Mouse (Mus musculus): ENCODE measurements around the gene Galp. TPM values are rescaled to one million over a fixed set of nuclear protein-coding genes. Genes with fewer than 3 reads are reported as not detected.

Galp gene
- not detected in 2 replicates for polyA plus RNA-seq (2012; ENCODE audit: insufficient read depth, insufficient read length, missing spikeins)

DNA sequence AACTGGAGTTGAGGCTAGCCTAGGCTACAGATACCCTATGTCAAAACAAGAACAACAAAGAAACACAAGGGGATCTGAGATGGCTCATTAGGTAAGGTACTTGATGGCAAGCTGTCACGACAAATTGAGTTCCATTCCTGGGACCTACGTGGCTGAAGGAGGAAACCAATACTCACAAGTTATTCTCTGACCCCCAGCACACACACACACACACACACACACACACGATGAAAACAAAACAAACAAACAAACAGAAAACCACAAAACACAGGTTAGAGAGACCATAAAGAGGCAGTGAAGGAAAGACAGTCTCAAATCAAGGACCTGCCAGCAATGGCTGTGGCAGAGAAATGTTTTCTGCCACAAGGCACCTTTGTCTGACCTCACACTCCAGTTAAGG, at the start of gene Galp:
Galp (plus strand) TSS at position 301 of the 400 bp plus-strand sequence.
- Histone ChIP-seq H3K27ac (replicated peaks; ENCODE audit: low read depth, low read length) (no peak within 1 kb of the TSS), H3K4me1 (ENCODE audit: control insufficient read depth, insufficient read depth, insufficient read length, low read length) (no peaks in the 10 kb centered on the region), H3K4me3 (ENCODE audit: insufficient read depth, low read depth, low read length) (no peak within 1 kb of the TSS)

GRCm38 (mm10) chr7:6147688-6148087, 49.2 kb upstream of the Galp start:
- Histone ChIP-seq H3K4me3 (ENCODE audit: insufficient read depth, low read depth, low read length) (no peak overlapping the region), H3K4me1 (ENCODE audit: control insufficient read depth, insufficient read depth, insufficient read length, low read length) (peaks cover 73% of the 10 kb centered on the region), H3K27ac (replicated peaks; ENCODE audit: low read depth, low read length) (peak overlapping the region; percentile 49)

DNA sequence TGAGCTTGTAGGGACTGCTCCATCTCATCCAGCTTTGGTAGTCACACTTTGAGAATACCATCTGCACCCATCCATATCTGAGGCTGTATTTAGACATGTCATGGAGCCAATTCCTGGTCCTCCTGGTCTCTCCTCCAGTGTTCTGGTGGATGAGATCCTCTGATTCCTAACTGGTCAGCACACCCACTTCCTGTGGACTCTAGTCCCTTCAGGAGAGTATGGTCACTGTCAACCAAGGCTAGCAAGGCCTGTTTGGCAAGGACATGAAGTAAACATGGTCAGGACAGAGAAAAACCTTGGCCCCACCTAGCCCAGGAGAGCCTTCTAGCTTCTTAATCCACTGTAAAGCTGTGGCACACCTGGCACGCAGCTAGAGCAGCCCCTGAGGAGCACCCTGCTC, 45.6 kb upstream of the Galp start:
- Histone ChIP-seq H3K27ac (replicated peaks; ENCODE audit: low read depth, low read length) (peak overlapping the region; percentile 77), H3K4me3 (ENCODE audit: insufficient read depth, low read depth, low read length) (no peak overlapping the region), H3K4me1 (ENCODE audit: control insufficient read depth, insufficient read depth, insufficient read length, low read length) (peaks cover 61% of the 10 kb centered on the region)

DNA sequence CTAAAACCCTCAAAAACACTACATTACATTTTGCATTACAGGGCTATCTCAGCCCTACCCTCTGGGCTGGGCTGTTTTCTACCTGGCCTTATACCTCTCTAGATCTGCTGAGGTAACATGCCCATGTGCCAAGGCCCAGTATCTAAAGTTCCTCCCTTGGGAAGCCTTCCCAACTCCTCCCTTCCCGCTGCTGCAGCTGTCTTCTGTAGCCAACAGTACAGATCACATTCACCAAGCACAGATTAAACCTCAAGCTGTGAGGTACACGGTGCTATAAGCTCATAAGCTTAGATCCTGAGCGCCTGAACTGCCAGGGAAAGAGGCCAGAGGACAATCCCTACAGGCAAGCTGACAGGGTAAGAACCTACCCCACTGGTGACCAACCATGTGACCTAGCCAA, 44.9 kb upstream of the Galp start:
- Histone ChIP-seq H3K4me3 (ENCODE audit: insufficient read depth, low read depth, low read length) (no peak overlapping the region), H3K27ac (replicated peaks; ENCODE audit: low read depth, low read length) (peak overlapping the region; percentile 67), H3K4me1 (ENCODE audit: control insufficient read depth, insufficient read depth, insufficient read length, low read length) (peaks cover 57% of the 10 kb centered on the region)

DNA sequence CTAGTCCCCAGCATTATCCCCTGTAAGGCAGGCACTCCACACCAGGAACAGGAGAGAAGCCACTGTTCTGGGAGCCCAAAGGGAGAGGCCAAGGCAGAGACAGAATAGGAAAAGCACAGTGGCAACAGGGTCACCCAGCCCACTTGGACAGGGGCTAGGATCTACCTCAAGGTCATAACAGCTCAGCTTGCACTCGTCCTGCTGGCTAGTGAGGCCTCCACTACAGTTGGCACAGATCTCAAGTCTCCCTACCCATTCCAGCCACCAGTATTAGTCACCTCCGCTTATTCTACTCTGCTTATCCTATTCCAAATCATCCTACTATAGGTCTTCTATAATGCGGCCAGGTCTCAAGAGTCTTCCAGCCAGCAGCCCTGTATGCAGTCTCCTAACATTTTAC, 43.8 kb upstream of the Galp start:
- H3K4me1 ChIP-seq (ENCODE audit: control insufficient read depth, insufficient read depth, insufficient read length, low read length): peaks cover 47% of the 10 kb centered on the region
- H3K27ac ChIP-seq (replicated peaks; ENCODE audit: low read depth, low read length): peak overlapping the region; percentile 97
- 0 out of 2 replicates have a peak overlapping the region, but pooled peaks have one; percentile 2 for H3K4me3 ChIP-seq (ENCODE audit: insufficient read depth, low read depth, low read length)

GRCm38 (mm10) chr7:6154164-6154563, 42.7 kb upstream of the Galp start:
- H3K27ac ChIP-seq (replicated peaks; ENCODE audit: low read depth, low read length): peak overlapping the region; percentile 97
- peak overlapping the region; percentile 97; the same call in 1 of the 2 replicates for H3K4me3 ChIP-seq (ENCODE audit: insufficient read depth, low read depth, low read length)
- peaks cover 37% of the 10 kb centered on the region for H3K4me1 ChIP-seq (ENCODE audit: control insufficient read depth, insufficient read depth, insufficient read length, low read length)

- Histone ChIP-seq H3K4me1 (ENCODE audit: control insufficient read depth, insufficient read depth, insufficient read length, low read length) (peaks cover 34% of the 10 kb centered on the region), H3K27ac (replicated peaks; ENCODE audit: low read depth, low read length) (peak overlapping the region; percentile 97), H3K4me3 (ENCODE audit: insufficient read depth, low read depth, low read length) (peak overlapping the region; percentile 97)
Observed at GRCm38 (mm10) chr7:6155031-6155872, 41.6 kb upstream of the Galp start.

DNA sequence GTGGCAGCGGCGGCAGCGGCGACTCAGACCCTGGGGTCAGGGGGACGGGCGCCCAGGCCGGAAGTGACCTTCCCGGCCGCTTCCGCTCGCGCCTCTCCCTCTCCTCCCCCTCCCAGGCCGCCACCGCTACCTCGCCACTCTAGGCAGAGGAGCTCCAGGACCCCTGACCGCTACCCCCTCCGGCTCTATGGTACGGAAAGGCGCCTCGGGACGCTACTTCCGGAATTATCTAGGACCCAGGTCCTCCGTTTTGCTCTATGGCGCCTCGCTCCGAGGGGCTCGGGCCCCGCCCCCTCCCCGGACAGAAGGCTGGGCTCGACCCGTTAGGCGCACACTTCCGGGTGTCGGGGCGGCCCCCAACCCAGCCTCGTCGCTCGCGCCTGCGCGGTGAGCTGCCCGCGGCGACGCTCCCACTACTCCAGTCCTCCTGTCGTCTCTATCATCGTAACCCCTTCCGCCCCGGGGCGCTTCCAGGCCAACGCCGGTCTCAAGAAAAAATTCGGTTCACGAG, 40.9 kb upstream of the Galp start, which contains the start of gene Zfp787:
Zfp787 (minus strand) TSS at position 97 of the 511 bp plus-strand sequence.
- peak within 1 kb of the TSS; percentile 97 for H3K27ac ChIP-seq (replicated peaks; ENCODE audit: low read depth, low read length)
- H3K4me1 ChIP-seq (ENCODE audit: control insufficient read depth, insufficient read depth, insufficient read length, low read length): peaks cover 29% of the 10 kb centered on the region
- peak within 1 kb of the TSS; percentile 97 for H3K4me3 ChIP-seq (ENCODE audit: insufficient read depth, low read depth, low read length)

- H3K4me1 ChIP-seq (ENCODE audit: control insufficient read depth, insufficient read depth, insufficient read length, low read length): peaks cover 19% of the 10 kb centered on the region
- H3K4me3 ChIP-seq (ENCODE audit: insufficient read depth, low read depth, low read length): peak overlapping the region; percentile 97
- H3K27ac ChIP-seq (replicated peaks; ENCODE audit: low read depth, low read length): peak overlapping the region; percentile 83
Observed at GRCm38 (mm10) chr7:6156901-6157472, 39.9 kb upstream of the Galp start.

DNA sequence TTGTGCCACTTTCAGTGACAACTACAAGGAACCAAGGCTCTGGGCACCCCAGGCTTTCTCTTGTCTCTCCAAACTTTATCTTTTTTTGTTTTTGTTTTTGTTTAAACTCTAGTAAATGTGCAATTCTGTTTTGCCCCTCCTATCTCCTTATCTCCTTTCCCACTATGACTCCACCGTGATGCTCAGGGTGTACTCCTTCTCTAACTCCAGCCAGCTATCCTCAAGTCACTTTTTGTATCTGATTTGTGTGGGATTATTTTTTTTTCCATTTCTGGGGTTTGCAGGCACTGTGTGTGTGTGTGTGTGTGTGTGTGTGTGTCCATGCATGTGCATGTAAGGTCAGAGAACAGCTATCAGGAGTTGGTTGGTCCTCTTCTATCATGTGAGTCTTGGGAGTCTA, 39.4 kb upstream of the Galp start:
- no peak overlapping the region; the same call in 1 of the 2 replicates for H3K4me3 ChIP-seq (ENCODE audit: insufficient read depth, low read depth, low read length)
- peaks cover 16% of the 10 kb centered on the region for H3K4me1 ChIP-seq (ENCODE audit: control insufficient read depth, insufficient read depth, insufficient read length, low read length)
- no peak overlapping the region for H3K27ac ChIP-seq (replicated peaks; ENCODE audit: low read depth, low read length)

DNA sequence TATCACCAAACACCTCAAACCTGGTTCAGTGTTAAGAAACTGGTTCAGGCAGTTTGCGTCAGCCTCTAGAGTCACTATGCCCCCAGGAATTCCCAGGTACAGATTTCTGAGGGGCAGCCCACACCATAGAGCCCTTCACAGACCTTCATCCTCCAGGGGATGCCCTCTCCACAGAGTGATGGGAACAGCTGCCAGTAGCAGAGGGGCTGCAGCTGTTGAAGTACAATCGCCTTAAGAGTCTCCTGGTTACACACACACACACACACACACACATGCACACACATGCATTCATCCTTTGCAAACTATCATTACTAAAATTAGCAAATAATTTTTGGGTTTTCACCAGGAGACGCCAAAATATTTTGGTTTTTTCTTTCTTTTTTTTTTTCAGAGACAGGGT, 37.3 kb upstream of the Galp start:
- no peak overlapping the region for H3K4me3 ChIP-seq (ENCODE audit: insufficient read depth, low read depth, low read length)
- no peaks in the 10 kb centered on the region; the same call in 1 of the 2 replicates for H3K4me1 ChIP-seq (ENCODE audit: control insufficient read depth, insufficient read depth, insufficient read length, low read length)
- no peak overlapping the region for H3K27ac ChIP-seq (replicated peaks; ENCODE audit: low read depth, low read length)

DNA sequence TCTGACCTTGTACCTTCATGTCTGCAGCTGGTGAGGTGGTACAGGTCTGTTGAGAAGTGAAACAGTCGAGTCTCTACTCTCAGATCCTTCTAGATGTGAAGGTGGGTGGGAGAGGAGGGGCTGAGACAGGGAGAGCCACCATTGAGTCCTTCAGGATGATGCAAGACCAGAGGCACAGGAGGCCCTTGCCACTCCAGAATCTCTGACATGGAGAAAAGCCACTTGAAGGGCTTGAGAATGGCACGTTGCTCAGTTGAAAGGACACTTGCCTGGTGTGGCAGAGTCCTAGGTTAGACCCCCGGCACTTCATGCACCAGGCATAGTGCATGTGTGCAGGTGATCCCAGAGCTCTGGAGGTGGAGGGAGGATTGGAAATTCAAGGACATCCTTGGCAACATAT, 35.3 kb upstream of the Galp start:
- H3K4me3 ChIP-seq (ENCODE audit: insufficient read depth, low read depth, low read length): no peak overlapping the region
- no peaks in the 10 kb centered on the region; the same call in 1 of the 2 replicates for H3K4me1 ChIP-seq (ENCODE audit: control insufficient read depth, insufficient read depth, insufficient read length, low read length)
- no peak overlapping the region for H3K27ac ChIP-seq (replicated peaks; ENCODE audit: low read depth, low read length)

- Histone ChIP-seq H3K4me1 (ENCODE audit: control insufficient read depth, insufficient read depth, insufficient read length, low read length) (no peaks in the 10 kb centered on the region), H3K4me3 (ENCODE audit: insufficient read depth, low read depth, low read length) (no peak overlapping the region), H3K27ac (replicated peaks; ENCODE audit: low read depth, low read length) (no peak overlapping the region)
Observed at GRCm38 (mm10) chr7:6162172-6162571, 34.7 kb upstream of the Galp start.

DNA sequence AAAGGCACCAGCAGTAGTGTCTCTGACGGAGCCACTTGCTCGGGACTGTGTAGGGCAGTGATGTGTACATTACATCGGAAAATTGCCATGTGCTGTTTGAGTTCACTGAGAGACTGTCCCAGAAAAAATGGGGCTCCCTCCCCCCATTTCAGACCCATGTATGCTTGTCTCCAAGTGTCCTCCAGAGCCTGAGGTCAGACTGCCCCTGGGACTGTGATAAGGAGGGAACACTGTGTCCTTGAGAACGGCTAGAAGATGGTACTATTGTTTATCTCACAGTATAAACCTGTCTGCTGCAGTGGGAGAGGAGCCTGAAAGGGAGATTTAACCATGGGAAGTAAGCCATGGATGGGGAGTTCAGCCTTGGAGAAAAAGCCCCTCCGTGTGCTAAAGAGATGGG, 32.2 kb upstream of the Galp start:
- no peaks in the 10 kb centered on the region for H3K4me1 ChIP-seq (ENCODE audit: control insufficient read depth, insufficient read depth, insufficient read length, low read length)
- no peak overlapping the region for H3K27ac ChIP-seq (replicated peaks; ENCODE audit: low read depth, low read length)
- H3K4me3 ChIP-seq (ENCODE audit: insufficient read depth, low read depth, low read length): no peak overlapping the region

DNA sequence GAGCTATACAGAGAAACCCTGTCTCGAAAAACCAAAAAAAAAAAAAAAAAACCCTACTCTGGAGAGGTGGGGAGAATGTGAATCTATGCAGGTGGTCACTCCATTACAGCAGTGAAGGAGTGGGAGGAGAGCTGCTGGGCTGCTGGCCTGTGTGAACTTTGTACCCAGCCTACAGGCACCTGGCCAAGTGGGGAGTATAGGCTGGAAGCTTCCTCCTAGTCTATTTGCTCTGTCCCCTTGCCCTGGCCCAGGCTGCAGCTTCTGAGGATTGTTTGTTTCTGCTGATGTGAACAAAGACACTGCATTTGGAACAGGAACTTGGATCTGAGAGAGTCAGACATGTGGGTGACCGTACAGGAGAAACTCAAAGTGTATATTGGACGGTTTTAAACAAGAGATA, 27.5 kb upstream of the Galp start:
- Histone ChIP-seq H3K4me1 (ENCODE audit: control insufficient read depth, insufficient read depth, insufficient read length, low read length) (no peaks in the 10 kb centered on the region), H3K27ac (replicated peaks; ENCODE audit: low read depth, low read length) (no peak overlapping the region), H3K4me3 (ENCODE audit: insufficient read depth, low read depth, low read length) (no peak overlapping the region)

All from brown adipose tissue, adult 24 weeks (tissue).